Mouse (Mus musculus) layer of hippocampus, adult 18-20 months (tissue): Measurements from ENCODE around the gene Dync2li1. TPM values are rescaled to one million over a fixed set of nuclear protein-coding genes. Genes with fewer than 3 reads are reported as not detected.

ENCODE experiments used
- DNase-seq, 2 experiments: peaks; one replicate each; pipeline ENCODE4 v3.0.0; 2022; ENCODE audit warnings: low spot score in 2 of 2
- total RNA-seq, 2 experiments: library from RNA; stranded (reverse); gene quantifications; 2 replicates each; pipeline ENCODE4 v1.2.3; 2021

The Dync2li1 gene
- total RNA-seq, 2 experiments from 2014 or later: 22.0 to 22.8 TPM

DNA sequence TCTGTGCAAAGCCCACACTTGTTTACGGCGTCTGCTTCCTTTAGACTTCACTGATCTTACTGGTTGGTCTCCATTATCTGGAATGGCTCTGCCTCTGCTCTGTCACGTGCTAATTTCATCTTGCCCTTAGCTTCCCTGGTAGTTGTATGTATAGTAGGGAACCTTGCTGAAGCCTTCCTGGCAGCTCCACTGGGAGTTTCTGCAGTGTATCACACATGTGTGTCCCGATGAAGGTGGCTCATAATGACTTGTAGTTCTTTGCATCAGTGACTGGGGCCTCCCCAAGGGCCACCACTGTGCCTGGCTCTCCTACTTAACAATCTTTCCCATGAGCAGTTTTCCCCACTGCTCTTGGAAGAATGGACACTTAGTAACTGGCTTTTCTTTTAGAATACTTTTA, 17.7 kb upstream of the Dync2li1 start:
- no peak for DNase-seq

DNA sequence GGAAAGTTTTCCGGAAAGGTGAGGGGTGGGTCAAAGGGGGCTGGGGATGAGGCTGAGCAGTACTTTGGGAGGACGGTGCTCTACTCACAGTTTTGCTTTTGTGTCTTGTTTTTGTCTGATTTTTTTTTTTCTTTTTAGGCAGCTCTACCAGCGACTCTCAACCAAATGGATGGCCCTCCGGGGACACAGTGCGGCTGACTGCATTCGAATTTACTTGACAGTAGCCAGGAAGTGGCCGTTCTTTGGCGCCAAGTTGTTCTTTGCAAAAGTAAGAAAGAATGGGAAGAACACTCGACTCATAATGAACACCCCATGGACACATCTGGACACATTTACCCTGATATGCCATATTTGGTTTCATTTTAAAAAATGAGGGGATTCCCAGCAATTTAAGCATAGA, 14.8 kb upstream of the Dync2li1 start:
- DNase-seq: no peak

DNA sequence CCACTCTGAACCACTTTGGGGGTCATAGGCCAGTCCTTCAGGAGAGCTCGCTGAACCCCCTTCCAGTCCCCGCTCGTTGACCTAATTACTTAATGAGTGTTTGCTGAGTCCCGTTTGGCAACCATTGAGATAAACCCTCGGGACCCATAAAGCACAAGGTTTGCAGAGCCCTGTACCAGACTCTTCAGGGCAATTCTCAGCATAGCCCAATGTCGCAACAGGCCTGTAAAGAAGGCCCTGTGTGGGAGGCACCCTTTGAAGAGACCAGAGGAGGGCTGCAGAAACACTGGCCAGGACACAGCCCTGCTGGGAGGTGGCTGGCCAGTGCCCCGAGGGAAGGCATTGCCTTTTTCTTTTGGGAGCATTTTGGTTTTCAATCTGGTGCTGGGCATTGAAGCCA, 14.3 kb upstream of the Dync2li1 start:
- no peak for DNase-seq

DNA sequence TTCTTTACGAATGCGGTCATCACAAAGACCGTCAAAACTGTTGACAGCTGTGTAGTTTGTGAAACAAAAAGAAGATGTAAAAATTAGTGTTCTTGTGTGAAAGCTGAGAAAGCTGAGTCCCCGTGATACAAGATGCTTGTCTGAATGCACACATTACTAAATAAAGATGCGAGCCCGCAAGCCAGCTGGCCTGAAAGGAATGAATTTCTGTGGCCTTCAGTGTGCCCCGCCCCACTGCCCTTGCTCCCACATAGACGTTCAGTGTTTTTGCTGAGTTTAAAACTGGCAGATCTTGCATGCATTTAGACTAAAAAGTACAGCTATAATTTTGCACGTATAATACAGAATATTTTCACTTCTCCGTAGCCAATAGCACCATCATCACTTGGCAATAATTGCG, 10.5 kb upstream of the Dync2li1 start:
- no peak for DNase-seq

DNA sequence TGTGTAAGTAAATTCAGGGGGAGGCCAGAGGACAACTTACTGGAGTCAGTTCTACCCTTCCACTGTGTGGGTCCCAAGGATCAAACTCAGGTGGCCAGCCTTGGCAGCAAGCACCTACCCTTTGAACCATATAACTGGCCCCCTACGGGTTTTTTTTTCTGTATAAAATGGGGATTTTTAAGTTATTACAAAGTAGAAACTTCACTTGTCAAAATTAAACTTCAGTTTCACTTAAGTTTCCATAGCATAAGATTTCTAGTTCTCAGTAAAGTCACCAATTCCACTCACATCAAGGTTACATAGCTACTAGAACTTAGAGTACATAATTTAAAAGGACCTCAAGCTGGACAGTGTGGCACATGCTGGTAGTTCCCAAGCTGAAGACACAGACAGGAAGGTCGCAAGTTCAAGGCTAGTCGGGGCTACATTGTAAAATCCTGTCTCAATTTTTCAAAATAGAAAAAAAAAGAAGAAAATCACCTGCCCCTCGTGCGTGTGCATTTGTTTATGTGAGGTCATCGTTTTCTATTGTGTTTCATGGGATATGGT, 9.7 kb upstream of the Dync2li1 start:
- no peak for DNase-seq

DNA sequence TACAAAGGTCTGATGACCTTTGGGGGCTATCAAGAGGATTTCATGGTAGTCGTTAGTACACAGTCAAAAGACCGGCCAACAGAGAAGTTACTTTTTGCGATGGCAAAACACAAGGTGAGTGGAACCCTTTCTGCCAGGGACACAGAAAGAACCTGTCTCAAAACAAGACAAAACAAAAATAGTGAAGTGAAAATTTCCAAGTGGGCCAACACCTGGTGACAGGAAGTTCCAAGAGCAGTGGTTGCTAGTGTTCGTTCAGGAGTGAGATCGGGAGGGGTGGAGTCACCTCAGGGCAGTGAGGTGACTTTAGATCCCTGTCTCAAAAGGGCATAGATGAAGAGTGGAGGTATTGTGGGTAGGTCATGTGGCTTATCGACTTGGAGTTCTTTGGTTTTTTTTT, 8.3 kb upstream of the Dync2li1 start:
- no peak for DNase-seq

DNA sequence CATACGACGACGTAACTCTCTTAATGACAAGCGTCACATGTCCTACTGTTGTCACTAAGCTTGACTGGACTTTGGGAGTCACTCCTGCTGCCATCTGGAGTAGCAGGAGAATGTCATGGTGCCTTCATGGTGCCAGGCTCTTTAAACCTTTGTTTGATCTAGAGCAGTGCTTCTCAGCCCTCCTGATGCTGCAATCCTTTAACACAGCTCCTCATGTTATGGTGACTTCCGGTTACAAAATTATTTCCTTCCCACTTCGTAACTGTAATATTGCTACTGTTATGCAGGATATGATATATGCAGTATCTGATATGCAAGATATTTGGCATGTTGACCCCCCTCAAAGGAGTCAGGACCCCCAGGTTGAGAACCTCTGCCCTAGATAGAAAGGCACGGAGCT, 7.2 kb upstream of the Dync2li1 start:
- no peak for DNase-seq

DNA sequence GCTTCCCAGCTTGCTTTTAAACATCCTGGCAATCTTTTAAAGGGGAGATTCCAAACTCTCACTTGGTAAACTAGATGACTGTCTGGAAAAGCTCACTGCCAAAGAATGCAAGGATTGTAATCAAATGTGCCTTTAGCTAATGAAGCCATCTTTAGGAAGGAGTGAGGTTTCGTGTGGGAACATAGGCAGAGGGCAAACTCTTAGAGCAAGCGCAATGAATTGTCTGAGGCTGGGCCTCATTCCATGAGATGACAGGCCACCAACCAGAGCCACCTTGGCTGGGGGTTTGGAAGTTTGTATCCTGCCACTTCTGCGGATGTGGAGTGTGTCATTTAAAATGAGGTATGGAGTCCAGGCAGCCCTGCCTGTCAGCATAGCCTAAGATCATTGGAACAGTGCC, 6.2 kb upstream of the Dync2li1 start:
- no peak for DNase-seq

DNA sequence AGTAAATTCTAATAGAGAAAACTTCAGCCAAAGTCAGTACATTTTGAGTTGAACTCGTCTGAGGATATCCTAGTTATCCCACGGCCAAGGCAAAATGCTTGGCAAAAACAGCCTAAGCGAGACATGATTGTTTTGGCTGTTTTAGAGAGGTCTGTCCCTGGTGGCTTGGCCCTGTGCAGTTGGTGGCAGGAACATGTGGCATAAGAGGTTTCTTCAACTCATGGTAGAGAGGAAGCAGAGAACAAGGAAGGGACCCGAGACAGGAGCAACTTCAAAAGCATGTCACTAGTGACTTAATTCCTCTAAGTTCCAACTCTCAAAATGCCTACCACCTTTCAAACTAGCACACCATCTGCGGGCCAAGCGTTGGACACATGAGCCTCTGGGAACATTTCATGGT, 5.7 kb upstream of the Dync2li1 start:
- DNase-seq: no peak

DNA sequence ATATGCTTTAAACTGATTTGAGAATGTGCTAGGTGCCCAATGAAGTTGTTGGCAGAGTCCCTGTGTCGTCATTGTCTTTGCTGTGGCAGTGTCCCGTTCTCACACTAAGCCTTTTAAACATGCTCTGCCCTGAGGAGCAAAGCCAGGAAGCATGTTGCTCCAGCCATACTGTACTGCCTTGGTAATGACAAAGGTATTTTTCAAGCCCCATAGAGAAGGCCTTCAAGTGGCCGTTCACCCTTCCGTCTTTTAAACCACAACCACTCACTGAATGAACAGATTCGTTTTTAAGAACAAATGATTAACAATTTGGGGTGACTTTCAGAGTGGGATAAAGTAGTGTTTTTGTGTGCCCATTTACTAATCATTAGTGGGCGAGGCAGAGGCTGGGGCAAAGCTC, 5.1 kb upstream of the Dync2li1 start:
- DNase-seq: no peak

DNA sequence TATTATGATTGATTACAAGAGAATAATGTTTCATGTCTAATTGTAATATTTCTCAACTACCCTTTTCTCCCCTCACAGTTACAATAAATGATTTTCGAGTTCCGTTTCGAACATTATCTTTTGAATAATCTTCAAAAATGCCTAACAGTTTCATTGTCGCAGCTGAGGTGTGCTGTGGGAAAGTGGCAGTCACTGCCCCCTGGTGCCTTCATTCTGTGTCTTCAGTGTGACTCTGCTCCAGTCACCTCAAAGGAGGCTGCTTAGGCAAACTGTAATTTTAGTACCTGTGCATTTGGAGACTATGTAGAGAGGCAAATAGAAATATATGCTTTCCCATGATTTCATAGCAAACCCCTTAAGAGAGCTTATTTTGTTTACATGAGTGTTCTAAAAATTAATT, 4.3 kb upstream of the Dync2li1 start:
- no peak for DNase-seq

DNA sequence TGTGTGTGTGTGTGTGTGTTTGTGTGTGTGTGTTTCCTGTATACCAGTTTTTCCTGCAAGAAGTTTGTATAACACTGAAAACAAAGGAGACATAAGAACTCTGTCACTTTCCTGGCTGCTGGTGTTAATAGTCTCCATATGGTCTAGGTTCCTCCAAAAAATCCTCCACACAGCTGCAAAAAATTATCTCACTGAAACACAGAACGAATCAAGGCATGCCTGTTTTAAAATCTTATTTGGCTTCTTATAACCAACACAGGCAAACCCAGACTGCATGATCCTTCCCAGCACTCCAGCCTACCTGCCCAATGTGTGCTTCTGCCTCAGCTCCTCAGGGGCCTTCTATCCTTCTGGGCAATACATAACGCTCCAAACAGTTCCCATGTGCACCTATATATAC, 3.4 kb upstream of the Dync2li1 start:
- no peak for DNase-seq

DNA sequence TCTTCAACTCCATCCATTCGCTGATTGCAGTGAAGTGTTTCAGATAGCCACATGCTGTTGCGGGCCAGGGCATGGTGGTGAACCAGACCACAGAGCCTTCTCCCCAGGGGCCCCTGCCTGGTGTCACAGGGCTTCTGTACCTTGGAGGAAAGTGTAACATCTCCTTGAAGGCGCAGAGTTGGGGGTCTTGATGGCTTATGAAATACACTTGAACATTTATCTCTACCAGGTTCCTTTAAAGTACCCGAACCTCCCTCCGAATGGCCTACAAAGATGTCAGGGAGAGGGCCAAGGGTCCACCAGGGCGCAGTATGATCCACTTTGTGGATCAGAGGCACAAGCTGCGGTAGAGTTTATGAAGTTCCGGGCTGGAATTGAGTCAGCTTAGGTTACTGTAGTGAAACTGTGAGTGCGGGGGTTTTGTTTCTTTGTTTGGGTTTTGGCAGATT, 585 bp downstream of the Dync2li1 start:
- no peak for DNase-seq

DNA sequence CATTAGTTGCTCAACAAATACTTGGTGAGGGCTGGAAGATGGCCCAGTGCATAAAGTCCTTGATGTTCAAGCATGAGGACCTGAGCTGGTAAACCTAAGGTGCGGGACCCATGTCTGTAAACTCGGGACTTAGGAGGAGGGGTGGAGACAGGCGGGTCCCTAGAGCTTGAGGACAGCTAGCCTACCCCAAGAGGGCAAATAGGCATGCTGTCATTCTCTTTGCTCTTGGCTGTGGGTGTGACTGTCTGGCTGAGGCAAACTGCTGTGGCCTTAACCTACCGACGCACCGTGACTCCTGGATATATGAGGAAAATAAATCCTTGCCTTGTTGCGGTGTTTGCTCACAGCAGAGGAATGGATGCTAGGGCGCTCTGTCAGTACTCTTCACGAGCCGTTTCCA, 1.4 kb downstream of the Dync2li1 start:
- no peak for DNase-seq

DNA sequence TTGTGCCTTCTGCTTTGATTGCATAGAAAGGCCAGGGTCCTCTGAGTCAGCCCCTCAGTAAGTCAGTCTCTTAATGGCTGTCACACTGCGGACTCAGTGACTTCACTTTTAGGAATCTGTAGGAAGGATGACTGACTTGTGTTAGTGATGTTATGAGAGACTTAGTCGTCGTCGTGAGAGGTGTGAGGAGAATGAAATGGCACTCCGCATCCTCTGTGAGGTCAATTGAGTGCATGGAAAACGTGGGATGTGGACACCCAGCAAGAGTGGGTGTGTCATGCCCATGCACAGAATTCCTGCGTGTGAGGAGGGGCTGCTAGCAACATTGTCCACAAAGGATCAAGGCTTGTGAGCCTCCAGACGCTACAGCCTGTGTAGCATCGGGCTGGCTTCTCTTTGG, 2.3 kb downstream of the Dync2li1 start:
- no peak for DNase-seq

DNA sequence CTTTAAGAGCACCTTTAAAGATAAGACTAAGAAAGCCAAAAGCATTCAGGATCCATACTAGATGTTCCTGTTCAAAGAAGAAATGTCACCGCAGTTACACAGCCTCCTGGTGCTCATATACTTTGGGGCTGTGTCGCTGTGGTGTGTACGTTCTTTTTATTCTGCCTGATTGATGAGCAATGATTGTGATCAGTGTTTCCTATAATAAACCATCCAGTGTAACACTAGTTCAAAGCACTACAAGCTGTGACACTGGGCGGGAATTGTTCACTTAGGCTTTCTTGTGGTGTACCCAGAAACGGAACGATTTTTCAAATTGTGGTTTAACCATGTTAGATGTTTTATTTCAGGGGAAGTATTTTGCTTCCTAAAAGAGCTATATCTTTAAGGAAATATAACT, 5.5 kb downstream of the Dync2li1 start:
- DNase-seq: no peak

DNA sequence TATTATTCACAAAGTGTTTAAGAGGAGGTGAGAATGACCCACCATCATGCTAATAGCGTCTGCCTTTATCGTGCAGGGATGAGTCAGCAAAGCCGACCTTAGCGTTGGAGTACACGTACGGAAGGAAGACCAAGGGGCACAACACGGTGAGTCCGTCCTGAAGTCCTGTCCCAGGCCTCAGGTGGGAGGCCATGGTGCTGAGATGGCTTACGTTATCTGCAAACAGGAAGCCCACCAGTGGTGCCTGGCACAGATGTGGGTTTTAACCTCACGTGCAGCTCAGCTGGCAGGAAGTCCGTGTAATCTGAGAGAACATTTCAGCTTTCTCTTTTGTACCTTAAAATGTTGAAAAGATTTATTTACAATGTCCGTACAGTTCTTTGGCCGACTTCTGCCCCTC, 7.1 kb downstream of the Dync2li1 start:
- DNase-seq: no peak

DNA sequence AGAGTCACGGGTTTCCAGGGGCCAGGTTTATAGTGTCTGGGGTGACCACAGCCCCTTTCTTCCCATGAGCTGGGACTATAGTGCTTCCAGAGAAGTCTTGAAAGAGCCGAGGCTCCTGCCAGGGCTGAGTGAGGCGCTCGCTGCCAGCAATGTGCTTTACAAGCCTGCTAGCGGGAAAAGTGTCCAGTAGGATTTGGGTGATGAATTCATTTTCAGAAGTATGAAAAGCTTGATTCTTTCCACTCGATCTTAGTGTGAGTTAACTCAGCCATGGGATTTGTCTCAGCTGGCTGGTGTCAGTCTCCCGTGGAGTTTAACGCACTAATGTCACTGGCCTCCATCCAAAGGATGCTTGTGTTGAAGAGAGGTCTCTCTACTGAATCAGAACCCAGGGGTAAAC, 10.0 kb downstream of the Dync2li1 start:
- DNase-seq: no peak

DNA sequence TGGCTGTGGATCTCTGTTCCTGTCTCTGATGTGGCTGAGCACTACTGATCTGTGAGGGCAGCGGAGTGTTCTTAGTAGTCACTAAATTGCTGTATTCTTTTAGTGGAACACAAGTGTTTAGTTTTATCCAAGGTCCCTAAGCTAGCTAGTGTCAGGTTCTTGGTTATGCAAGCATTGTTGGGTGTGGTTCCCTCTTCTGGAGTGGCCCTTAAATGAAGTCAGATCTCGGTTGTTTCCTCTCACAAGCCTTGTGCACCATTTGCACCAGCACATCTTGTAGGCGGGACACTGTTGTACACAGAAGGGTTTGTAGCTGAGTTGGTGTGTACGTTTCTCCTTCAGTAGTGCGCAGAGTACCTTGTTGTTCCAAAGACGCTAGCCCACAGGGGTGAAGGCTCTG, 11.7 kb downstream of the Dync2li1 start:
- DNase-seq: no peak

DNA sequence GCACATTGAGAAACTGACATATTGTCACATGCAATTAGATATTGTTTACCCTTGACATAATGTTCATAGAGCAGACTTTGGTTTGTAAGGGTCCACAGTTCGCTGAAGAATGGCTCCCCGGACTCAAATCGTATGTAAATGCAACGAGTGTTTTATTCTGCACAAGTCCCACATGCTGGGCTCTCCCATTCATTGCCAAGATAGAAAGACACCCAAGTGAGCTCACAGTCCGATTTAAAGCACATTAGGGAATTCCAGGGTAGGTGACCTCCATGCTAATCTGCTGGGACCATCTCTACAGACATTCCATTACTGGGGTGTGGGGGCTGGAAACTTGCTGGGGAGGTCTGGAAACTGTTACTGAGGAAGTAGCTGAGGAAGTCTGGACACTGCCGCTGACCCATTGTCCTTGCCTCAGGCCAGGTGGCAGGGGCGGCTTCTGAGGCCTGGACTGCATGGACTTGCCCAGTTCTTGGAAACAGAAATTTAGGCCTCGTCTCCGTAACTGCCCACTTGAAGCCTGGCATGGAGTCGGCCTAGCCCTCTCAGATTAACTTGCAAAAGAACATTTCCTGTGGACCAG, 13.6 kb downstream of the Dync2li1 start:
- no peak for DNase-seq

DNA sequence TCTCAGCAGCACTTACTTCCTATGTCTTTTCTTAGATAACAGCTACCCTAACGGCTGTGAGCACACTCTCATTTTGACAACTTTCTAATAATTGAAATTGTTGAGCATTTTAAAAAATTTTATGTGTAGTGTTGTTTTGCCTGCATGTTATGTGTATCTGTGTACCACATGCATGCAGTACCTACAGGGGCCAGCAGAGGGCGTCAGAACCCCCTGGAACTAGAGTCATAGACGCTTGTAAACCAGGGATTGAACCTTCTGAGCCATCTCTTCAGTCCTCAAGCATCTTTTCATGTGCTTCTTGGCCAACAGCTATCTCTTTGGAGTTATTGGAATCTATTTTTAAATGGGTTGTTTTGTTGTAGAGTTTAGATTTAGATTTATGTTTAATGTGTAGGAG, 15.6 kb downstream of the Dync2li1 start:
- DNase-seq: peak in 1 of 2 experiments; percentile 54

DNA sequence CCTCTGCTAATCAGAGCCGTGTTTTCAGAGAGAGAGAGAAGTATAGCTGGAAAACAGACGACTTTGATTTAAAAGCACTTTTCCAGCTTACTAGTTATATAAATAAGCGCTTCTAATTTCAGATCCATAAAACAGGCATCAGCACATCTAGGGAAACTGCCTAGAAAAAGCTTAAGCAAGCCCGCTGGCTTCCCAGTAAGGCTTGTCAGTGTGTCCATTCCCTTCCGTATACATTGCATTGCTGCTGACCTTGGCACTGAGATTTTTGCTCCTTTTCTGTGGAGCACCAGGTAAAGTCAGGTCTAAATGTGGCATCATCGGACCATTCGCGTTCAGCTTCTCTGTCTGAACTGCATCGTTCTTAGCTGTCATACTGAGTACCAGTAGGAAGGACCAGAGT, 16.0 kb downstream of the Dync2li1 start:
- no peak for DNase-seq

DNA sequence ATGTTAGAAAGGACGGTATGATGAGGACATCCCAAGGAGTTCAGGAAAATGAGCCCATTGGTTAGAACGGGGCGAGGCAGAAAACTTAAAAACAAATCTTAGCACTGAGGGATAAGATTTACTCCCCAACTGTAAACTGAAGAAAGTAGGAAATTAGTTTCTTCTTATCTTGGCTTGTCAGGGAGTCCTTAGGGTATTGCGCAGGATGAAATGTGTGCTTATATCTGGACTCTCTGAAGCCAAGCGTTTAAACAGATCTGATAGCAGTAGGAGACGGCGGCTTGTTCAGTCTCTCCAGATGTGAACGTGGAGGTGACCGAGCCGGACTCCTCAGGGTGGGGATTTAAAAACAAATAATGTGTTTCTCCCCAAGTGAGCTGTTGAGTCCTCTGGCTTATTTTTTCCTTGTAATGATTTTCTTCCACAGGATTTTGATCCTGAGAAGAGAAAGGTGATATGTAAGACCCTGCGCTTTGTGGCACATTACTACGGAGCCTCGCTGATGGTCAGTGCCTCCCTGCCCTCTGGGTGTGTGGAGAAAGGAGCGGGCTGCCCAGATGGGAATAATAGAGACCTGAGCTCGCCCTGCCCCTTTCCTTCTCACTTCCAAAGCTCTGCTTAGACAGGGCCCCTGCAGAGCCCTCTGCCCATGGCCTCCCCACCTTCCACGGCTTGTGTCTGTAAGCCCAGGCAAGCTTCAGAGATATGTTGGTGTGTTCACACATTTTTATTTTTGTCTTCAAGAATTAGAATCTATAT, 18.2 kb downstream of the Dync2li1 start:
- DNase-seq: no peak
